Mouse (Mus musculus): Measurements from ENCODE around the gene Proz. TPM values are rescaled to one million over a fixed set of nuclear protein-coding genes. Genes with fewer than 3 reads are reported as not detected.

The Proz gene
- total and polyA plus RNA-seq, 2 experiments from 2014 or later = 0.10 TPM; not detected in 1

DNA sequence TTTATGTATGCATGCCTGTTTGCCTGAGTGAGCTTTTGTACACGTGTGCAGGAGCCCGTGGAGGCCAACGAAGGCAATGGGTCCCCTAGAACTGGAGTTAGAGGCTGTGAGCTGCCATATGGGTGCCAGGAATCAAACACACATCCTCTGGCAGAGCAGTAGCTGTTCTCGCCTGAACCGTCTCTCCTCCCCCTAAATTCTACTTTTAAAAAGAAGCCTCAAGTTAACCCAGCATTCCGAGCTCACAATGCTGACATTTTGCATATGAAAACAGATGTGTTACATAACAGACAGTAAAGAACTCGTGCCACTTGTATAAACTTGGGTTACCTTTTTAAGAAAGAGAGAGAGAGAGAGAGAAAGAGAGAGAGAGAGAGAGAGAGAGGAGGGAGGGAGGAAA is 16.8 kb downstream of the Proz start:
- H3K4me3 ChIP-seq (ENCODE audit: low read depth, low read length) = no peak overlapping the region
- DNase-seq (ENCODE audit: low spot score) = no peak
- 90% methylated on average over 7 of the region's 7 CpGs for WGBS
- H3K9me3 ChIP-seq (replicated peaks; ENCODE audit: control insufficient read depth, low read length) = no peaks in the 10 kb centered on the region
- H3K27ac ChIP-seq (ENCODE audit: low read depth) = no peak overlapping the region
- TF ChIP-seq CTCF (IDR thresholded peaks at IDR 0.05; ENCODE audit: low read depth) (no peak), EP300 (IDR thresholded peaks at IDR 0.05; ENCODE audit: low read depth) (no peak)
- no peaks in the 10 kb centered on the region for H3K4me1 ChIP-seq (ENCODE audit: control insufficient read depth, insufficient read depth)
- H3K36me3 ChIP-seq (replicated peaks; ENCODE audit: control insufficient read depth, insufficient read depth, low read length) = peaks cover 81% of the 10 kb centered on the region
- H3K9ac ChIP-seq (replicated peaks; ENCODE audit: low read depth, low read length) = no peak overlapping the region
- no peak overlapping the region for H3K4me2 ChIP-seq (ENCODE audit: low read depth, low read length)
- ATAC-seq (ENCODE audit: insufficient read depth, low read depth) = no peak
- H3K27me3 ChIP-seq (ENCODE audit: control insufficient read depth, insufficient read depth, low read length) = no peaks in the 10 kb centered on the region

DNA sequence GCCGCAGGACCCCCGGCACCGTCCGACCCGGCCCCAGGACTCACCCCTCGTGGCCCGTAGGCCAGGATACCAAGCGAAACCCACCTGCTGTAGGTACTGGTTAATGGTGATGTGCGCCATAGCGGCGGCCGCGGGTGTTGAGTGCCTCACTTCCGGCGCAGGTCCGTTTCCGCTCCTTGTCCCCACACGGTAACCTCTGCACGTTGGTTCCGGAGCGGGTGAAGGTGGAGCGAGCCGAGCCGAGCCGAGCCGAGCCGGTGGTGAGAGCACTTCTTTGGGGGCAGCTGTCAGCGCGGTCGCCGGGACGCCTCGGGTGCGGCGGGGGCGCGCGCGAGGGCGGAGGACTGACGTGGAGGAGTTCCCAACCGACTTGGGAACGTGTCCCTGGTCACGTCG is 44.0 kb downstream of the Proz start:
- DNase-seq (ENCODE audit: low spot score) (peak; percentile 82), ATAC-seq (ENCODE audit: insufficient read depth, low read depth) (peak; percentile 74)
- peak overlapping the region; percentile 88 for H3K4me3 ChIP-seq (ENCODE audit: low read depth, low read length)
- 0 out of 2 replicates have a peak, but pooled peaks have one; percentile 11 for TF ChIP-seq CTCF (IDR thresholded peaks at IDR 0.05; ENCODE audit: low read depth)
- no peak for TF ChIP-seq EP300 (IDR thresholded peaks at IDR 0.05; ENCODE audit: low read depth)
- no peaks in the 10 kb centered on the region for H3K27me3 ChIP-seq (ENCODE audit: control insufficient read depth, insufficient read depth, low read length)
- no peaks in the 10 kb centered on the region for H3K9me3 ChIP-seq (replicated peaks; ENCODE audit: control insufficient read depth, low read length)
- peak overlapping the region; percentile 88 for H3K4me2 ChIP-seq (ENCODE audit: low read depth, low read length)
- under 1% methylated on average over 45 of the region's 45 CpGs for WGBS
- peaks cover 23% of the 10 kb centered on the region for H3K4me1 ChIP-seq (ENCODE audit: control insufficient read depth, insufficient read depth)
- H3K9ac ChIP-seq (replicated peaks; ENCODE audit: low read depth, low read length) = peak overlapping the region; percentile 79
- H3K36me3 ChIP-seq (replicated peaks; ENCODE audit: control insufficient read depth, insufficient read depth, low read length) = 0 out of 2 replicates have a peak, but pooled peaks cover 5% of the 10 kb centered on the region
- H3K27ac ChIP-seq (ENCODE audit: low read depth) = peak overlapping the region; percentile 95

DNA sequence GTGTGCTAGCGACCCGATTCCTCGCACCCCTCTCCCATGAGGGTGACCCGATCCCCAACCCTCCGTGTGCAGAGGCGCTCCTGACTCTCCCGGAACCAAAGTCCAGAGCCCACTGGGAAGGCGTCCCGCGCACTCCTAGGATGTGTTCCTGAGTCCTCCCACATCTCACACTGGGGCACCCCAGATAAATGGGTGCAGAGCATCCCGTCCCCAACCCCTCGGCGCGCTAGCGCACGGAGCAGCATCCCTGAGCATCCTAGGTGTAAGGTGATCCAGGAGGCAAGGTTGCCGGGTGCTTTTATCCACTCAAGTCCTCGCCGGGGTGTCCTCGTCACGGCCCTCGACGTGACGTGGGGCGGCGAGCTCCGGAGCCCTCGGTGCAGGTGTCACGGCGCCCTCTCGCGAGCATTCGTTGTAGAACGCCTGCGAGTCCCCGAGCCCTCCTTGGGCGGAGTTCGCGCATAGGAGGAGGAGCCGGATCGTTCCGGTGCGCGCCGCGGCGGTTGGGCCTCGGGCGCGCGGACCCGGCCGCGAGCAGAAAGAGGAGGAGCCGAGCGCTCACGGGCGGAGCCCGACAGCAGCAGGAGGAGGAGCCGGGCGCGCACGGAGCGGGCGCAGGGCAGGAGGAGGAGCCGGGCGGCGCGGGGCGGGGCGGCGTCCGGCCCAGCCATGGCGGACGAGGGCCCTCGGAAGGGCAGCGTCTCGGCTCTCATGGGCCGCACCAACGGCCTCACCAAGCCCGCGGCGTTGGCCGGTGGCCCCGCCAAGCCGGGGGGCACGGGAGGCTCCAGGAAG is 44.6 kb downstream of the Proz start, which contains the start of the genes Pcid2 and Cul4a:
TSS of gene Pcid2 (minus strand) at position 373 of the 795 bp plus-strand sequence.
TSS of gene Cul4a (plus strand) at position 535 of the 795 bp plus-strand sequence.
- no peaks in the 10 kb centered on the region for H3K27me3 ChIP-seq (ENCODE audit: control insufficient read depth, insufficient read depth, low read length)
- TF ChIP-seq CTCF (IDR thresholded peaks at IDR 0.05; ENCODE audit: low read depth) (peak; percentile 64), EP300 (IDR thresholded peaks at IDR 0.05; ENCODE audit: low read depth) (no peak)
- peak within 1 kb of the TSS; percentile 88 for H3K4me3 ChIP-seq (ENCODE audit: low read depth, low read length)
- H3K27ac ChIP-seq (ENCODE audit: low read depth) = peak within 1 kb of the TSS; percentile 95
- no peaks in the 10 kb centered on the region for H3K36me3 ChIP-seq (replicated peaks; ENCODE audit: control insufficient read depth, insufficient read depth, low read length)
- H3K4me1 ChIP-seq (ENCODE audit: control insufficient read depth, insufficient read depth) = peaks cover 23% of the 10 kb centered on the region
- WGBS = under 1% methylated on average over 76 of the region's 87 CpGs
- H3K9me3 ChIP-seq (replicated peaks; ENCODE audit: control insufficient read depth, low read length) = no peaks in the 10 kb centered on the region
- DNase-seq (ENCODE audit: low spot score) (peak; percentile 96), ATAC-seq (ENCODE audit: insufficient read depth, low read depth) (peak; percentile 95)
- H3K4me2 ChIP-seq (ENCODE audit: low read depth, low read length) = peak within 1 kb of the TSS; percentile 98
- peak within 1 kb of the TSS; percentile 97 for H3K9ac ChIP-seq (replicated peaks; ENCODE audit: low read depth, low read length)

- H3K4me1 ChIP-seq (ENCODE audit: control insufficient read depth, insufficient read depth) = peaks cover 23% of the 10 kb centered on the region
Measured at GRCm38 (mm10) chr8:13105908-13106551, 45.3 kb downstream of the Proz start.

GRCm38 (mm10) chr8:13107990-13108638 is 47.4 kb downstream of the Proz start:
- no peak overlapping the region for H3K27ac ChIP-seq (ENCODE audit: low read depth)
- H3K4me2 ChIP-seq (ENCODE audit: low read depth, low read length) = no peak overlapping the region
- H3K9ac ChIP-seq (replicated peaks; ENCODE audit: low read depth, low read length) = no peak overlapping the region
- peaks cover 23% of the 10 kb centered on the region for H3K4me1 ChIP-seq (ENCODE audit: control insufficient read depth, insufficient read depth)
- H3K36me3 ChIP-seq (replicated peaks; ENCODE audit: control insufficient read depth, insufficient read depth, low read length) = no peaks in the 10 kb centered on the region
- TF ChIP-seq CTCF (IDR thresholded peaks at IDR 0.05; ENCODE audit: low read depth) = no peak
- no peak for ATAC-seq (ENCODE audit: insufficient read depth, low read depth)
- 58% methylated on average over 13 of the region's 13 CpGs for WGBS
- no peaks in the 10 kb centered on the region for H3K27me3 ChIP-seq (ENCODE audit: control insufficient read depth, insufficient read depth, low read length)
- no peaks in the 10 kb centered on the region for H3K9me3 ChIP-seq (replicated peaks; ENCODE audit: control insufficient read depth, low read length)
- H3K4me3 ChIP-seq (ENCODE audit: low read depth, low read length) = no peak overlapping the region
- DNase-seq (ENCODE audit: low spot score) = no peak

More at GRCm38 (mm10) chr8:13105908-13106551, 45.3 kb downstream of the Proz start:
- H3K9ac ChIP-seq (replicated peaks; ENCODE audit: low read depth, low read length) = peak overlapping the region; percentile 97
- ATAC-seq (ENCODE audit: insufficient read depth, low read depth) = peak; percentile 27
- DNase-seq (ENCODE audit: low spot score) = no peak
- no peaks in the 10 kb centered on the region for H3K27me3 ChIP-seq (ENCODE audit: control insufficient read depth, insufficient read depth, low read length)
- H3K9me3 ChIP-seq (replicated peaks; ENCODE audit: control insufficient read depth, low read length) = no peaks in the 10 kb centered on the region
- peak overlapping the region; percentile 98 for H3K4me2 ChIP-seq (ENCODE audit: low read depth, low read length)
- H3K4me3 ChIP-seq (ENCODE audit: low read depth, low read length) = peak overlapping the region; percentile 88
- H3K36me3 ChIP-seq (replicated peaks; ENCODE audit: control insufficient read depth, insufficient read depth, low read length) = no peaks in the 10 kb centered on the region
- H3K27ac ChIP-seq (ENCODE audit: low read depth) = peak overlapping the region; percentile 93
- WGBS = under 1% methylated on average over 58 of the region's 63 CpGs
- TF ChIP-seq CTCF (IDR thresholded peaks at IDR 0.05; ENCODE audit: low read depth) = no peak
- no peak for TF ChIP-seq EP300 (IDR thresholded peaks at IDR 0.05; ENCODE audit: low read depth)

All from heart, postnatal 0 days (tissue).